Mouse (Mus musculus) cerebellum, adult 2 months (tissue): ENCODE measurements around the gene Pigp.

Source experiments
- CTCF ChIP-seq: fragments of 200-500 bp; IDR thresholded peaks from 2 replicates; pipeline ENCODE4 v1.5.1; 2011; ENCODE audit warnings: low read depth, mild to moderate bottlenecking, control low read depth, low read length, moderate library complexity, borderline replicate concordance; ENCODE audit not compliant: insufficient read depth
- POLR2A ChIP-seq: fragments of 200-500 bp; IDR thresholded peaks from 2 replicates; pipeline ENCODE4 v1.6.1; 2011; ENCODE audit warnings: low read length, control low read depth, borderline replicate concordance; ENCODE audit not compliant: insufficient read depth

DNA sequence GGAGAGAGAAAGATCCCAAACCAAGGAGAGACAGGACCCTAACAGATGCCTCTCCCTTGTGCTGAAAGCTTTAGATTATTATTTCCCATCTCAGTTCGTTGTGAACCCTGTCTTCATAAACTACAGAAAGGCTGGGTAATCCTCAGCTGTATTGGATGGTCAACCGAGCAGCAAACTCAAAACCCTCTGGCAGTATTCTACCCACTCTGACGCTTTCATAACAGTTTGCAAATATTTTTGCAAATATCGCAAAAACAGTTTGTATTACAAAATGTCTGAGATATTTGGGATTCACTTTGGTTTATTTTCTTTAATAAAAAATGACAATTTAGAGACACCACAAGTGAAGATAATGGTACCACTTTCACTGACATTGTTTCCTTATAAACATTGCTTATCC lies 59.7 kb downstream of the Pigp start:
- TF ChIP-seq POLR2A = no peak
- TF ChIP-seq CTCF = no peak
